Mouse (Mus musculus): ENCODE results near the gene Tbx18. TPM values are rescaled to one million over a fixed set of nuclear protein-coding genes. Genes with fewer than 3 reads are reported as not detected.

Tbx18 gene
- polyA plus RNA-seq, 1 experiment from 2014 or later: 5.7 TPM

GRCm38 (mm10) chr9:87682247-87682646 is 48.8 kb downstream of the Tbx18 start:
- no peaks in the 10 kb centered on the region for H3K9me3 ChIP-seq (ENCODE audit: control insufficient read depth, low read length)
- no peaks in the 10 kb centered on the region for H3K36me3 ChIP-seq (ENCODE audit: control insufficient read depth, insufficient read depth, low read length)
- WGBS: 38% methylated on average over 11 of the region's 11 CpGs
- H3K4me2 ChIP-seq (ENCODE audit: low read depth, low read length): peak overlapping the region; percentile 41
- no peaks in the 10 kb centered on the region for H3K27me3 ChIP-seq (replicated peaks; ENCODE audit: control insufficient read depth, insufficient read depth, low read length)
- no peak for ATAC-seq (ENCODE audit: low read depth)
- H3K9ac ChIP-seq (ENCODE audit: low read depth, low read length): no peak overlapping the region
- H3K27ac ChIP-seq (replicated peaks; ENCODE audit: low read depth, low read length): no peak overlapping the region
- H3K4me3 ChIP-seq (ENCODE audit: low read depth, low read length): no peak overlapping the region
- no peaks in the 10 kb centered on the region; the same call in 1 of the 2 replicates for H3K4me1 ChIP-seq (ENCODE audit: control insufficient read depth, insufficient read depth, low read length)
- peak; percentile 26 for DNase-seq (ENCODE audit: low spot score)
